Mouse (Mus musculus): ENCODE data around the gene Ets1. TPM values are rescaled to one million over a fixed set of nuclear protein-coding genes. Genes with fewer than 3 reads are reported as not detected.

Gene Ets1
- polyA plus RNA-seq, 1 experiment from 2014 or later, result 50.2 TPM

- Histone ChIP-seq H3K4me1 (peaks cover 76% of the 10 kb centered on the region), H3K36me3 (no peaks in the 10 kb centered on the region), H3K4me3 (no peak overlapping the region), H3K27me3 (ENCODE audit: insufficient read depth, poor library complexity, severe bottlenecking) (no peaks in the 10 kb centered on the region), H3K27ac (no peak overlapping the region; the same call in 1 of the 2 replicates), H3K9me3 (no peaks in the 10 kb centered on the region)
- DNase-seq (ENCODE audit: low spot score), result no peak
- WGBS, result 78% methylated on average over 12 of the region's 12 CpGs
Measured at GRCm38 (mm10) chr9:32717268-32717920, 81.4 kb downstream of the Ets1 start.

GRCm38 (mm10) chr9:32717931-32718820, 82.2 kb downstream of the Ets1 start:
- Histone ChIP-seq H3K4me1 (peaks cover 68% of the 10 kb centered on the region), H3K9me3 (no peaks in the 10 kb centered on the region), H3K36me3 (no peaks in the 10 kb centered on the region), H3K27ac (peak overlapping the region; percentile 23; the same call in 1 of the 2 replicates), H3K27me3 (ENCODE audit: insufficient read depth, poor library complexity, severe bottlenecking) (no peaks in the 10 kb centered on the region), H3K4me3 (no peak overlapping the region)
- WGBS, result 63% methylated on average over 9 of the region's 9 CpGs
- DNase-seq (ENCODE audit: low spot score), result no peak

- Histone ChIP-seq H3K27ac (no peak overlapping the region), H3K4me1 (peaks cover 63% of the 10 kb centered on the region), H3K9me3 (no peaks in the 10 kb centered on the region), H3K27me3 (ENCODE audit: insufficient read depth, poor library complexity, severe bottlenecking) (no peaks in the 10 kb centered on the region), H3K36me3 (no peaks in the 10 kb centered on the region), H3K4me3 (no peak overlapping the region)
- DNase-seq (ENCODE audit: low spot score), result no peak
- WGBS, result 77% methylated on average over 4 of the region's 4 CpGs
Measured at GRCm38 (mm10) chr9:32718868-32719267, 82.8 kb downstream of the Ets1 start.

DNA sequence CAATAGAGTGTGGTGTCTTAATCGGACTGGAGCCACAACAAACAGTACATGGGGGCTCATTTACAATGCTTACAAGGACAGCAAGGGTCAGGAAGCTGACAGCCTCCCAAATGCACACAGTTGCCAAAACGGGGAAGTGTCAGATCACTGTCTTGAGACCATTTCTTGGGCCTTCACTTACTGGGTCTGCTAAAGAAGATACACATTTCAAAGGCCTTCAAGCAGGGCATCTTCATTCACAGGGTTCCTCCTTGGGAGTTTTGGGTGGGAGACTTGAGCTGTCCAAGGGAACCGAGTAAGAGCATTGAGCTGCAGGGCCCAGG, 83.9 kb downstream of the Ets1 start:
- WGBS, result 62% methylated on average over 3 of the region's 3 CpGs
- DNase-seq (ENCODE audit: low spot score), result no peak
- no peaks in the 10 kb centered on the region for H3K36me3 ChIP-seq
- H3K4me1 ChIP-seq, result peaks cover 54% of the 10 kb centered on the region
- no peaks in the 10 kb centered on the region for H3K27me3 ChIP-seq (ENCODE audit: insufficient read depth, poor library complexity, severe bottlenecking)
- no peak overlapping the region; the same call in 1 of the 2 replicates for H3K27ac ChIP-seq
- no peaks in the 10 kb centered on the region for H3K9me3 ChIP-seq
- no peak overlapping the region for H3K4me3 ChIP-seq

- WGBS, result 49% methylated on average over 12 of the region's 12 CpGs
- Histone ChIP-seq H3K4me1 (peaks cover 49% of the 10 kb centered on the region), H3K36me3 (no peaks in the 10 kb centered on the region), H3K27ac (peak overlapping the region; percentile 72), H3K4me3 (no peak overlapping the region), H3K9me3 (no peaks in the 10 kb centered on the region), H3K27me3 (ENCODE audit: insufficient read depth, poor library complexity, severe bottlenecking) (no peaks in the 10 kb centered on the region)
- DNase-seq (ENCODE audit: low spot score), result no peak
Measured at GRCm38 (mm10) chr9:32720264-32721031, 84.4 kb downstream of the Ets1 start.

DNA sequence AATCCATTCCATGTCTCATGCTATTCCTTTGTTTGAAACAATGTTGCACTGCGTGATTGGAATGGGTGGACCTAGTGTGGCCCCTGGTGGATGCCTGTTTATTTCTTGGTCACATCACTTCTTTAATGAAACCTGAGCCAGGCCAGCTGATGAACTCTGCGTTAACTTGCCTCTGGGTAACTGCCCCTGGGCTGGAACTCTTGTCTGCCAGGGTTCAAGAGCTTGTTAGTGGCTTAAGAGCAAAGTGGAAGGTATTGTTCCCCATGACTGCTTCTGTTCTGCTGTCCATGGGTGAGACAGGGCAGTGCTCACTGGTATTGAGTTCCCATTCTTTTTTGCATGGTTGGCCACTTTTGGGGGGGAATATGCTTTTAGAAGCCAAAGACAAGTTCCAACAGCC, 85.1 kb downstream of the Ets1 start:
- no peaks in the 10 kb centered on the region for H3K27me3 ChIP-seq (ENCODE audit: insufficient read depth, poor library complexity, severe bottlenecking)
- no peaks in the 10 kb centered on the region for H3K9me3 ChIP-seq
- H3K4me3 ChIP-seq, result no peak overlapping the region
- peak overlapping the region; percentile 72 for H3K27ac ChIP-seq
- H3K4me1 ChIP-seq, result peaks cover 42% of the 10 kb centered on the region
- WGBS, result 55% methylated on average over 2 of the region's 2 CpGs
- no peak for DNase-seq (ENCODE audit: low spot score)
- H3K36me3 ChIP-seq, result no peaks in the 10 kb centered on the region

GRCm38 (mm10) chr9:32722205-32722604, 86.2 kb downstream of the Ets1 start:
- no peak for DNase-seq (ENCODE audit: low spot score)
- peaks cover 33% of the 10 kb centered on the region for H3K4me1 ChIP-seq
- 88% methylated on average over 1 of the region's 1 CpGs for WGBS

GRCm38 (mm10) chr9:32722969-32723368, 86.9 kb downstream of the Ets1 start:
- H3K27me3 ChIP-seq (ENCODE audit: insufficient read depth, poor library complexity, severe bottlenecking), result no peaks in the 10 kb centered on the region
- 83% methylated on average over 3 of the region's 3 CpGs for WGBS
- H3K36me3 ChIP-seq, result peaks cover 3% of the 10 kb centered on the region; the same call in 1 of the 2 replicates
- H3K4me3 ChIP-seq, result no peak overlapping the region
- H3K9me3 ChIP-seq, result no peaks in the 10 kb centered on the region
- no peak for DNase-seq (ENCODE audit: low spot score)
- H3K4me1 ChIP-seq, result peaks cover 28% of the 10 kb centered on the region
- H3K27ac ChIP-seq, result no peak overlapping the region

More at GRCm38 (mm10) chr9:32722205-32722604, 86.2 kb downstream of the Ets1 start:
- H3K4me3 ChIP-seq, result no peak overlapping the region
- no peak overlapping the region for H3K27ac ChIP-seq
- peaks cover 3% of the 10 kb centered on the region; the same call in 1 of the 2 replicates for H3K36me3 ChIP-seq
- no peaks in the 10 kb centered on the region for H3K9me3 ChIP-seq
- no peaks in the 10 kb centered on the region for H3K27me3 ChIP-seq (ENCODE audit: insufficient read depth, poor library complexity, severe bottlenecking)

DNA sequence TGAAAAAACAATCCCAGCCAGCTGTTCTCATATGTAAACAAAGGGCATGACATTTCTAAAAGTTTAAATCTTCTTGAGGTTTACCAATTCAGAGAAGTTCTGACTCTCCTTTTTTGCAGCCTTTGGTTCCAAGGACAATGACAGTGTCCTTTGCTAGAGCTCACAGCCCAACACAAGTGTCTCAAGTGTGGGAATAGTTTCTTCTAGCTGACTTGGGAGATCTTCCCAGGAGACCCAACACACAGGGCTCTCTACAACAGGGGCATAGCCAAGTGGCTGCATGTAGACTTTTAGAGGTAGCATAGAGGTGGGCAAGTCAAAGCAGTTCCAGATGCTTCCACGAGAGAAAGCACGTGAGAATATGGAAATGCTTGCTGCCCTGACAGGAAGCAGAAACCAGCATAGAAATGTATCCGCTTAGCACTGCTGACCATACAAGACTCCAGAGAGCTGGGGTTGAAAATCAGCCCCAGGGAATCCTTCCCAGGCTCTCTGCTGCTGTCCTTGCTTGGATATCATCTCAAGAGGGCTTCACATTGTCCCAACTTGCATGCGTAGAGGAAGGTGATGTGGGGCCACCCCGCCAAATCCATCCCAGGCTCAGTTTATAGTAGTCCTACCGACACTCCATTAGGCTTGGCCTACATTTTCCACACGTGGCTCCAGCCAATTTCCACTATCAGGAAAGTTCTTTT, 88.3 kb downstream of the Ets1 start:
- Histone ChIP-seq H3K4me1 (peaks cover 23% of the 10 kb centered on the region), H3K4me3 (no peak overlapping the region), H3K36me3 (peaks cover 3% of the 10 kb centered on the region; the same call in 1 of the 2 replicates), H3K27me3 (ENCODE audit: insufficient read depth, poor library complexity, severe bottlenecking) (no peaks in the 10 kb centered on the region), H3K27ac (no peak overlapping the region), H3K9me3 (no peaks in the 10 kb centered on the region)
- WGBS, result 80% methylated on average over 7 of the region's 7 CpGs
- no peak for DNase-seq (ENCODE audit: low spot score)

DNA sequence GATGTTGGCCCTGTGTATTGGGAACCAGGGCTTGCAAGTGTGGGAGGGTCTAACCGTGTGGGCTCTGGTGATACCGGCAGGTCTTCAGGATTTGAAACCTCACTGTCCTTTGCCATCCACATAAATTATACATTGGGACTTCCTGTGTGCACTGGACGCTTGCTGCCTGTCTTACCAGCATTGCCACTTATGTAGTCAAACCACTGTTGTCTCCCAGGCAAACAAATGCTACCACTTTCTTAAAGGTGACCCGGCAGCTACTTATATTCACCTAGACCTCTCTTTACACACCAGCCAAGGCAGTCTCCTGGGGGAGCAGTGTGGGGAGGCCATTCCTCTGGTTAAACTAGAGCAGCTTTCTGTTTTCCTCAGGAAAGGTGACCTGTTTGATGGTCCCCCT, 89.9 kb downstream of the Ets1 start:
- Histone ChIP-seq H3K27me3 (ENCODE audit: insufficient read depth, poor library complexity, severe bottlenecking) (no peaks in the 10 kb centered on the region), H3K4me3 (no peak overlapping the region), H3K27ac (no peak overlapping the region), H3K4me1 (peaks cover 10% of the 10 kb centered on the region), H3K9me3 (no peaks in the 10 kb centered on the region), H3K36me3 (peaks cover 11% of the 10 kb centered on the region; the same call in 1 of the 2 replicates)
- DNase-seq (ENCODE audit: low spot score), result no peak
- 87% methylated on average over 4 of the region's 4 CpGs for WGBS

DNA sequence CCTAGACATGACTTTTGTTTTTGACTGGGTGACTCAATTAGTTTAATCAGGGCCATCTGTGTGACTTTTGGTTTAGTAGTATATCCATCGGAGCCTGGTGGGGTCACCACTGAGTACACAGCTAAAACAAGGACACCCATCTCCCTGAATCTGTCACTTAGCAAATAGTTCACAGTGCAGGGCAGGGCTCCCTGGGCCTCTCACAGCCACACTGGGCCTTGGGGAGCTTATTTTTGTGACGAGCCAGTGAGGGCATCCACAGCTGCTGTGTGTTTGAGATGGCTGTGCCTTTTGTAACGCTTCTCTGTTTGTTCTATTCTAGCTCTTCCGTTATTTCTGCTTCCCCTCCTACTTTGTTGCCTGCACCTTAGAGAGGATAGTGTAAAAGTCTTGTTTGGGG, 90.6 kb downstream of the Ets1 start:
- WGBS, result 78% methylated on average over 4 of the region's 4 CpGs
- no peak for DNase-seq (ENCODE audit: low spot score)

DNA sequence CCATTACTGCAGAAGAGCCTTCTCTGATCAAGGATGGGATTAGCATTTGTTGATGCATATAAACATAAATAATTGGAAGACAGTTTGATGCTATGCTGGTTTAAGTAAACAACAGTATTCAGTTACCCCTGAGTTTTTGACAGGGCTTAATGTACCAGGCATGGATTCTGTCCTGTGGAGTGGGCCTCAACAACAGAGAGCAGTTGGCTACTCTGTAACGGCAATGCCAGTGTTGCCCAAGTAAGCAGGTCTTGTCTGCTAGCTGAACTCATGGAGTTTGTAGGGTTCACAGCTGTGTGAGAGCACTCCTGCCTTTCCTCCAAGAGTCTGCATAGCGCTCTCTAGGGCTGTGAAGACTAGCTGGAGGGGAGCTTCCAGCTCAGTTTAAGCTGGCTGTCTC, 91.0 kb downstream of the Ets1 start:
- H3K27me3 ChIP-seq (ENCODE audit: insufficient read depth, poor library complexity, severe bottlenecking), result no peaks in the 10 kb centered on the region
- DNase-seq (ENCODE audit: low spot score), result no peak
- no peak overlapping the region for H3K27ac ChIP-seq
- 91% methylated on average over 2 of the region's 2 CpGs for WGBS
- peaks cover 16% of the 10 kb centered on the region; the same call in 1 of the 2 replicates for H3K36me3 ChIP-seq
- H3K4me3 ChIP-seq, result no peak overlapping the region
- H3K4me1 ChIP-seq, result peaks cover 1% of the 10 kb centered on the region; the same call in 1 of the 2 replicates
- H3K9me3 ChIP-seq, result no peaks in the 10 kb centered on the region

More for the DNA sequence above, 90.6 kb downstream of the Ets1 start:
- H3K4me1 ChIP-seq, result peaks cover 3% of the 10 kb centered on the region; the same call in 1 of the 2 replicates
- peaks cover 16% of the 10 kb centered on the region; the same call in 1 of the 2 replicates for H3K36me3 ChIP-seq
- H3K27me3 ChIP-seq (ENCODE audit: insufficient read depth, poor library complexity, severe bottlenecking), result no peaks in the 10 kb centered on the region
- no peak overlapping the region for H3K27ac ChIP-seq
- H3K4me3 ChIP-seq, result no peak overlapping the region
- H3K9me3 ChIP-seq, result no peaks in the 10 kb centered on the region

Data from heart, embryonic 10.5 days (tissue).